Mouse (Mus musculus) testis, adult 10 weeks (tissue): ENCODE results near the gene Hepacam. TPM values are rescaled to one million over a fixed set of nuclear protein-coding genes. Genes with fewer than 3 reads are reported as not detected.

Experiments
- polyA plus RNA-seq: library from polyadenylated mRNA; stranded (reverse); fragments of 350-450 nt; fragmentation: Illumina TruSeq; extraction: RNeasy Lipid Tissue Mini Kit (QIAGEN cat#74804); gene quantifications from one replicate; pipeline ENCODE4 v1.2.3, GENCODE M21; 2014; ENCODE audit warnings: low read depth, low replicate concordance

The Hepacam gene
- 5.7 TPM for polyA plus RNA-seq

DNA sequence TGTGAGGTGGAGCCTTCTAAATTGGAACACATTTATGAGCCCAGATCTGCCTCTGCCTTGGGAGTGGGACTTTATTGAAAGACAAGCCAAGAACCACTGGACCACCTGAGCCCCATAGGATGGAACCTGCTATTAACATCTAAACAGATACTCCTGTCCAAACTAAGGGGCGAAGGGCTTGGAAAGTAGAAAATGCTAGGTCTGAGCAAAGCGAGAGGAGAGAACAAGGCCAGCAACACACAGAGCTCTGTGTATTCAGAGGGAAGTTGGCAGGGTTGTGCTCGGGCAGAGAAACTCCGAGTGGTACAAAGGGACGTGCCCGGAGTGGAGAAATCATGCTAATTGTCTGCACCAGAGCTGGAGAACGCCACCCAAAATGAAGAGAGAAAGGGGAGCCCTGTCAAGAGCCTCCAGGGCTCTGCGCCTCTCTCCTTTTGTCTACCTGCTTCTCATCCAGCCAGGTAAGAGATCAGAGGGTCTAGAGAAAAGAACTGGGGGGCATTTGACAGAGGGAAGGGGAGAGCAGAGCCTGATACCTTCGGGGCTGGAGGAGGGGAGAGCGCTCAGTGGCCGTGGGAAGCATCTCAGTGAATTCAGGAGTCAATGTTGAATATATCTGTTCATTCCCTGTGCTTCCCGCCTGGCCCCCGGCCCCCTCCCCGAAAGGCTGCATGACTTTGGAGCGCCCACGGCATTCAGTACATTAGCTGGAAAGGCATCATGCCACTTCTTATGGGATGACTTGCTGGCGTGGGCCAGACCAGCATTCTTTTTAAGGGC is at the start of gene Hepacam:
Hepacam (plus strand) TSS at position 51 of the 780 bp plus-strand sequence.

DNA sequence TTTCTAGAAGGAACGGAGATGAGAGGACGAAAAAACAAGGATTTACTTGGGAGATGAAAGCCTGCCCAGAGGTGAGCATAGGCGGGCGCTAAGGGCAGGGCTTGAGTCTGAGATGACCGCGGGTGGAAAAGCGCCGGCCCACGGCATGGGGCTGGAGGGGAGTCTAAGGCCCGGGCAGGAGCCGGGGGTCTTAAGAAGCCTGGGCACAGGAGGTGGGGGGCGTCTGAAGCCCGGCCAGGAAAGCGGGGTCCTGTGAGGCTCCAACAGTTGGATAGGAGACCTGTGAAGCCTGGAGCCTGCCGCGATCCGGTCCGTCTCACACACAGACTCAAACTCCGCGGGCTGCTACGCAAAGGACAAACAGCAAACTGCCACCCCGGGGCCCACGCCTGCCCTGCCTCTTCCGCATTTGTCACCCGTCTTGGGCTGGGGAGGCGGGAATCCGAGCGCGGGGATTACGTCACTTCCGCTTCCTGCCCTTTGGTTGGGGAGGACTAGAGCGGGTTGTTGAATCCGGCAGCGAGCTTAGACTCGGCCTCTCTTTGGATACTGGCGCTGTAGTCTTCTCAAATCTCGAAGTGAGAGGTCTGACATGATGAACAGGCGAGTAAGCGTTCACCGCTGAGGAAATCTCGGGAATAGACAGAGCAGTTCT is 19.0 kb upstream of the Hepacam start, which contains the start of gene Ccdc15:
Ccdc15 (minus strand) TSS at position 445 of the 655 bp plus-strand sequence.

GRCm38 (mm10) chr9:37401802-37402201 is 34.7 kb downstream of the Hepacam start, which contains the start of gene Robo4:
TSS of gene Robo4 (plus strand) at chr9:37401897.

GRCm38 (mm10) chr9:37432720-37433421 is 65.7 kb downstream of the Hepacam start, which contains the start of gene Robo3:
TSS of gene Robo3 (minus strand) at chr9:37433246.

Other genes starting within 250 kb of the Hepacam start
- gene Pknox2, start 219.9 kb upstream of the Hepacam start, polyA plus RNA-seq = 24.7 TPM
- gene Tmem218, start 159.1 kb upstream of the Hepacam start, polyA plus RNA-seq = 8.6 TPM
- gene Slc37a2, start 111.6 kb upstream of the Hepacam start, polyA plus RNA-seq = 3.3 TPM
- 35.5 TPM for gene Ccdc15, start 18.9 kb upstream of the Hepacam start, polyA plus RNA-seq
- 0.11 TPM for gene Robo4, start 34.5 kb downstream of the Hepacam start, polyA plus RNA-seq
- gene Robo3, start 65.9 kb downstream of the Hepacam start, polyA plus RNA-seq = not detected
- 34.6 TPM for gene Msantd2, start 122.0 kb downstream of the Hepacam start, polyA plus RNA-seq
- 2.3 TPM for gene Esam, start 160.7 kb downstream of the Hepacam start, polyA plus RNA-seq
- not detected for gene Vsig2, start 171.9 kb downstream of the Hepacam start, polyA plus RNA-seq
- gene Nrgn, start 185.6 kb downstream of the Hepacam start, polyA plus RNA-seq = 0.20 TPM
- 14.4 TPM for gene Siae, start 188.3 kb downstream of the Hepacam start, polyA plus RNA-seq
- gene Spa17, start 246.4 kb downstream of the Hepacam start, polyA plus RNA-seq = 4,141 TPM